ENCODE assay signal across 21 mouse cellular contexts in genomic region chr14:120127481-120127880, GRCm38 (mm10).
A peak's percentile ranks its signal among the peaks of the same experiment; 100 is the strongest.
DNase-seq lines count a peak whose midpoint lies in the region; ATAC-seq and TF ChIP-seq lines count a peak whose summit lies in the region.
"Had no signal": no experiment of that assay in that cellular context is flagged by ENCODE, and none has a peak within 500 bp of the region (broad histone marks: within the 10 kb centered on the region; RNA-seq: fewer than 3 reads in every experiment).

No protein-coding gene starts in this region.

- H3K27me3 ChIP-seq in lung, embryonic 14.5 days (ENCODE audit: insufficient read depth, low read length) = no peaks in the 10 kb centered on the region
- H3K27me3 ChIP-seq in stomach, postnatal 0 days (ENCODE audit: control insufficient read depth, insufficient read depth, low read length) = no peaks in the 10 kb centered on the region
- H3K27me3 ChIP-seq: limb, embryonic 13.5 days; midbrain, embryonic 13.5 days had no signal

- no peak for TF ChIP-seq EP300 in stomach, postnatal 0 days (optimal IDR thresholded peaks at IDR 0.05)

- H3K4me3 ChIP-seq in lung, embryonic 14.5 days (ENCODE audit: low read depth, low read length) = no peak overlapping the region
- H3K4me3 ChIP-seq in stomach, postnatal 0 days (ENCODE audit: low read depth, low read length) = no peak overlapping the region
- H3K4me3 ChIP-seq: embryonic facial prominence, embryonic 10.5 days; erythroblast, embryonic 14.5 days; layer of hippocampus, adult 2 months; limb, embryonic 13.5 days; midbrain, embryonic 13.5 days; myocyte had no signal

- DNase-seq in lung, embryonic 14.5 days = peak; percentile 28
- DNase-seq in lung, postnatal 4 days = no peak
- peak; percentile 7 for DNase-seq in MEL-GATA-1-ER (ENCODE audit: extremely low read depth, low read depth)
- DNase-seq in brain, adult 2 months (ENCODE audit: low read depth, low spot score) = peak; percentile 81
- DNase-seq in stomach, postnatal 0 days (ENCODE audit: low spot score) = no peak
- DNase-seq in spleen, postnatal 36 days (ENCODE audit: low spot score in 2 of 2) = no peak
- DNase-seq in heart, adult 18-20 months = no peak
- DNase-seq: cerebellum, postnatal 25 days; forebrain, postnatal 0 days; gastrocnemius, postnatal 14 days; heart, postnatal 36 days; liver, postnatal 0 days; lung, postnatal 36 days; right cerebral cortex, postnatal 25 days had no signal

- ATAC-seq in lung, embryonic 14.5 days (ENCODE audit: insufficient read depth) = no peak
- 0 out of 2 replicates have a peak, but pooled peaks have one; percentile 42 for ATAC-seq in stomach, postnatal 0 days (ENCODE audit: low FRiP score, low TSS enrichment)
- ATAC-seq: forebrain, postnatal 0 days; liver, postnatal 0 days; midbrain, embryonic 13.5 days had no signal

- no peak overlapping the region for H3K4me2 ChIP-seq in lung, embryonic 14.5 days
- no peak overlapping the region for H3K4me2 ChIP-seq in stomach, postnatal 0 days (replicated peaks; ENCODE audit: low read depth)
- H3K4me2 ChIP-seq: heart, embryonic 11.5 days; limb, embryonic 13.5 days; midbrain, embryonic 13.5 days had no signal

- H3K9ac ChIP-seq in lung, embryonic 14.5 days = no peak overlapping the region
- no peak overlapping the region for H3K9ac ChIP-seq in stomach, postnatal 0 days (ENCODE audit: low read length)
- H3K9ac ChIP-seq: forebrain, postnatal 0 days; limb, embryonic 13.5 days; liver, postnatal 0 days; midbrain, embryonic 13.5 days had no signal

- H3K36me3 ChIP-seq in lung, embryonic 14.5 days (ENCODE audit: insufficient read depth) = no peaks in the 10 kb centered on the region
- H3K36me3 ChIP-seq in stomach, postnatal 0 days (ENCODE audit: control insufficient read depth, insufficient read depth, low read length) = no peaks in the 10 kb centered on the region
- H3K36me3 ChIP-seq: embryonic facial prominence, embryonic 10.5 days; limb, embryonic 13.5 days; midbrain, embryonic 13.5 days had no signal

- 68% methylated on average over 5 of the region's 5 CpGs for WGBS in lung, embryonic 14.5 days
- WGBS in stomach, postnatal 0 days = 64% methylated on average over 5 of the region's 5 CpGs

- TF ChIP-seq CTCF in lung, embryonic 14.5 days (IDR thresholded peaks at IDR 0.05; ENCODE audit: low read depth) = no peak
- TF ChIP-seq CTCF in stomach, postnatal 0 days (IDR thresholded peaks at IDR 0.05; ENCODE audit: low read depth) = no peak

- H3K4me1 ChIP-seq in lung, embryonic 14.5 days (ENCODE audit: insufficient read depth) = no peaks in the 10 kb centered on the region
- no peaks in the 10 kb centered on the region for H3K4me1 ChIP-seq in stomach, postnatal 0 days (replicated peaks; ENCODE audit: control insufficient read depth, insufficient read depth)
- H3K4me1 ChIP-seq: limb, embryonic 13.5 days; midbrain, embryonic 13.5 days had no signal

- no peaks in the 10 kb centered on the region for H3K9me3 ChIP-seq in lung, embryonic 14.5 days (ENCODE audit: low read depth, low read length)
- H3K9me3 ChIP-seq in stomach, postnatal 0 days (ENCODE audit: control insufficient read depth, low read length) = no peaks in the 10 kb centered on the region
- H3K9me3 ChIP-seq: embryonic facial prominence, embryonic 10.5 days had no signal

- no peak overlapping the region for H3K27ac ChIP-seq in lung, embryonic 14.5 days (ENCODE audit: low read depth)
- H3K27ac ChIP-seq in stomach, postnatal 0 days (replicated peaks) = no peak overlapping the region
- H3K27ac ChIP-seq: embryonic facial prominence, embryonic 10.5 days; layer of hippocampus, adult 2 months; limb, embryonic 13.5 days; midbrain, embryonic 13.5 days had no signal

Comparison
In these comparisons a context has a peak if more than half of its experiments do, and no peak if none do; other contexts are left out.
1. DNase-seq: peak in lung, embryonic 14.5 days (single experiment), MEL-GATA-1-ER (single experiment) and brain, adult 2 months (single experiment); none in lung, postnatal 4 days (0 of 2), stomach, postnatal 0 days (single experiment), spleen, postnatal 36 days (0 of 2) and heart, adult 18-20 months (0 of 2).